Mouse (Mus musculus): Measurements from ENCODE around the gene Chst8. TPM values are rescaled to one million over a fixed set of nuclear protein-coding genes. Genes with fewer than 3 reads are reported as not detected.

The Chst8 gene
- polyA plus RNA-seq, 1 experiment: 5.3 TPM

DNA sequence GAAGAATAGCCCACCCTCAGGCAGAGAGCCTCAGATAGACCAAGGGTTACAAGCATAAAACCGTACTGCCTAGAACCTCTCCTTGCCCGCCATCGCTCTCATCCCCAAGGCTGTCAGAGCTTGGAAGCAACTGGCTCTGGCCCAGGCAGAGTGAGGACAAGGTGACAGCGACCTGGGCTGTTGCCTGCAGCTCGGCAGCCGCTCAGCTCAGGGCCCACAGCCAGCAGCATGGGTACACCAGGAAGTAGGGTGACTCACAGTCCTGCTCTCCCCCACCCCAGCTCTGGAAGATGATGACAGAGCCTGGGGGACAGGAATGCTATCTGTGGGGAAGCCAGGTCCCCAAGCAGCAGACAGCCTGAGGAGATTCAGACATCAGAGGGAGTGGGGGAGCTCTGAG lies 6.2 kb downstream of the Chst8 start:
- WGBS: 58% methylated on average over 6 of the region's 6 CpGs
- no peak for DNase-seq
- no peak overlapping the region for H3K4me3 ChIP-seq (replicated peaks; ENCODE audit: extremely low read depth, low read depth, low read length)
- TF ChIP-seq CTCF (IDR thresholded peaks at IDR 0.05; ENCODE audit: insufficient read depth, low read length) (no peak), POLR2A (IDR thresholded peaks at IDR 0.05; ENCODE audit: borderline replicate concordance, extremely low read depth, low read depth, low read length) (no peak)
- H3K4me1 ChIP-seq (ENCODE audit: control insufficient read depth, insufficient read depth, low read length): no peaks in the 10 kb centered on the region

DNA sequence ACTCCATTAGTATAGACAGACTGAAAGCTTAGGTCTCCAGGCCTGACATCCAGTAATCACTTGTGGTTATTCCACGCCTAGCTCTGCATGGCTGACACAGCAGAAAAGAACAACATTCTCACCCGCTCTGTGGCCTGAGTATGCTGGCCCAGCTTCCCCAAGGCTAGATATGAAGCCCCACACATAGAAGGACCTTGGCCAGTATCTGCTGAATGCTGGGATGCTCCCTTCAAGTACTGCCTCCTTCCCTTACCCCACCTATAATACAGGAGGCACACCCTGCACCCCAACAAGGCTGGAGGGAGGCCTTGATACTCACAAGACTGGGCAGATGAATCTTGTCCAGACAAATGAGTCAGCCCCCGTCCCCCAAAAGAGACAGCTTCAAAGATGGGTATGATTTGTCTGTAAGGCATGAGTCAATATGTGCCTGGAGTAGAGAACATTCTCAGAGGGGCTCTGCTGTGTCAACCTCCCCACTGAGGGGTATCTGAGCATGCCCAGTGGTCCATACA lies 6.8 kb downstream of the Chst8 start:
- WGBS: 80% methylated on average over 3 of the region's 3 CpGs
- Histone ChIP-seq H3K4me1 (ENCODE audit: control insufficient read depth, insufficient read depth, low read length) (no peaks in the 10 kb centered on the region), H3K4me3 (replicated peaks; ENCODE audit: extremely low read depth, low read depth, low read length) (no peak overlapping the region)
- TF ChIP-seq CTCF (IDR thresholded peaks at IDR 0.05; ENCODE audit: insufficient read depth, low read length) (no peak), POLR2A (IDR thresholded peaks at IDR 0.05; ENCODE audit: borderline replicate concordance, extremely low read depth, low read depth, low read length) (no peak)
- DNase-seq: no peak

DNA sequence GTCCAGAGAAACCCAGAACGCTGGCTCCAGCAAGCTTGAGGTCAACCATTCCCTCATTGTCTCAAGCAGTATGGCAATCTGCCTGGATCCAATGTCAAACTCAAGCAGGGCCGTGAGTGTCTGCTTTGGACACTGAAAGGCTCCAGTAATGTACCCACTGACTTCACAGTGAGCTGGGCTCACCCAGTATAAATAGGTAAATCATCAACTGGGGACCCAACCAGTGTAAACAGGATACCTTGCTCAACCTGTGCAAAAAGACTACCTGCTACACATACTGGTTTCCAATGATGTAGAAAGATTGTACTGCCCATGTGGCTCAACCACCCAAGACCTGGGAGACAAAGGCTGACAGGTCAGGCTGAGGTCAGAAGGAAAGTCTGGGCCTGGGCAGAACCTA lies 7.5 kb downstream of the Chst8 start:
- 71% methylated on average over 2 of the region's 2 CpGs for WGBS
- no peak for DNase-seq
- H3K4me3 ChIP-seq (replicated peaks; ENCODE audit: extremely low read depth, low read depth, low read length): no peak overlapping the region
- TF ChIP-seq POLR2A (IDR thresholded peaks at IDR 0.05; ENCODE audit: borderline replicate concordance, extremely low read depth, low read depth, low read length) (no peak), CTCF (IDR thresholded peaks at IDR 0.05; ENCODE audit: insufficient read depth, low read length) (no peak)
- H3K4me1 ChIP-seq (ENCODE audit: control insufficient read depth, insufficient read depth, low read length): no peaks in the 10 kb centered on the region

DNA sequence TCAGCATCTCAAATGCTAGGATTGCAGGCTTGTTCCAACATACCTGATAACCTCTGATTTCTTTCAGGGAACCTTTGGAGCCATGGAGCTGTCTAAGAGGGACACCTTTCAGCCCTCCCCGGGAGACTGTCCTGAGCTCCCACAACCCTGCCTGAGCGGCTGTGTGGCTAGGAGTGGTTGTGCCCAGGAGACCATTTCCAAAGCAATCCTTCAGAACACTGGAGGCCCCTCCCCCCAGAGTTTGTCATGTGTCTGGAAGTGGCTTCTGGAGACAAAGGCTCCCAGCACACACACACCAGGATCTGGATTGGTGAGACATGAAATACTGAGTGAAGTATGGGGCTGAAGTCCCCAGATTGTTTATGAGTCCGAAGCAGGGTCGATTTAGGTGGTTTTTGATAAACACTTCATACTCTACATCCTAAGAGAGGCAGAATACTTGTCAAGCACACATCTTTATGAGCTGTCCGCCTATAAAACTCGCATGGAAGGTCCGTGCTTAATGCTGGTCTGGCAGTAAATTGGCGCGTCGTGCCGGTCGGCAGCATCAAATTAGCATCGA lies 12.5 kb downstream of the Chst8 start:
- DNase-seq: no peak
- Histone ChIP-seq H3K4me1 (ENCODE audit: control insufficient read depth, insufficient read depth, low read length) (no peaks in the 10 kb centered on the region), H3K4me3 (replicated peaks; ENCODE audit: extremely low read depth, low read depth, low read length) (no peak overlapping the region)
- 53% methylated on average over 13 of the region's 13 CpGs for WGBS
- TF ChIP-seq CTCF (IDR thresholded peaks at IDR 0.05; ENCODE audit: insufficient read depth, low read length) (no peak), POLR2A (IDR thresholded peaks at IDR 0.05; ENCODE audit: borderline replicate concordance, extremely low read depth, low read depth, low read length) (no peak)

DNA sequence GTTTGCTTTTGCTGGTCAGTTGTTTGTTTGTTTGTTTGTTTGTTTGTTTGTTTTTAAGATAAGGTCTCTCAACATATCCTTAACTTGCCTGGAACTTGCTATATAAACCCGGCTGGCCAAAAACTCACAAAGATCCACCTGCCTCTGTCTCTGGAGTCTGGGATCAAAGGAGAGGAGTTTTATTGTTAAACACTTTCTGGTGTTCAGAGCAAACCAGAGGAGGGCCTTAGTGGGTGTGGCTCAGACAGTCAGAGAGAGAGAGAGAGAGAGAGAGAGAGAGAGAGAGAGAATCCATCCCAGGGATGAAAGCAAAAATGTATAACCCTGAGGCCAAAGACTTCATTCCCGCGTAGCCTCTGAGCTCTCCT lies 13.1 kb downstream of the Chst8 start:
- no peaks in the 10 kb centered on the region for H3K4me1 ChIP-seq (ENCODE audit: control insufficient read depth, insufficient read depth, low read length)
- no peak for TF ChIP-seq POLR2A (IDR thresholded peaks at IDR 0.05; ENCODE audit: borderline replicate concordance, extremely low read depth, low read depth, low read length)
- no peak for TF ChIP-seq CTCF (IDR thresholded peaks at IDR 0.05; ENCODE audit: insufficient read depth, low read length)
- no peak for DNase-seq
- no peak overlapping the region for H3K4me3 ChIP-seq (replicated peaks; ENCODE audit: extremely low read depth, low read depth, low read length)
- 29% methylated on average over 3 of the region's 3 CpGs for WGBS

DNA sequence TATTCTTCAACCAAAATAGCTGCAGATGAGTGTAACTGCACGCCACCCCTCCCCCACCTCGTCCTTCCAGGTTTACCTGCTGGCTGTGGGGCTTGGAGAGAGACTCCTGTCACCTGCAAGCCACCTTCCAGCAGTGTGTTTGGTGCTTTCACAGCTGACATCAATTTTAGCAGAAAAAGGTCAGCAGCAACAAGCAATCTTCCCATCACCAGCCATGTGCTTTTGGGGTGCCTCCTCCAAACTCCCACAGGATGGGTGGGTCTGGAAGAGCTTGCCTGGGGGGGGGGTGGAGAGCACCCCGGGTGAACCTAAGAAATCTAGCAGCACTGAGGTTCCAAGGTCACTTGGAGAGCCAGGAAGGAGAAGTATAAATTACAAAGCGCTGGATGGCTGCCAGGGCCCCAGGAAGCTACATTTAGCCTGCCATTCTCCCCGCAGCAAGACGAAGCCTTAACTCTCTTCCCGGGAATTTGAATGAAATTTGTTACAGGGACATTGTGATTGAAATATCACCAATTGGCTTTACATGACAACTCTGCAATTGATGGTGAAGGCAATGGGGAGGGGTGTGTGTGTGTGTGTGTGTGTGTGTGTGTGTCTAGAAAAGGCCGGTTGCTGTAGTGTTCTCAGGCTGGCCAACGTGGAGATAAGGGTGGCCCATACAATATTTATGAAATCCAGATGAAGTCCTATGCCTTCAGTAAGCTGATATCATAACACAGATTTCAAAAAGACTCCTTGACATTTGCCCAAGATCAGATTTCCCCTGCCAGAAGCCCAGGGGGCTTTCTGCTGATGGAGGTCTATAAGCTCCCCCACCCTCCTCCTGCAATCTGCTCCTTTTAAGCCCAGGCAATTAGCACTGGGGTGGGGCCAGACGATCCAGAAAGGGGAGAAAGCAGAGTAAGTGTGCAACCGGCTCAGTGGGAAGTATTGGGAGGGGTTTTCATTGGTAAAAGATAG lies 13.8 kb downstream of the Chst8 start:
- TF ChIP-seq CTCF (IDR thresholded peaks at IDR 0.05; ENCODE audit: insufficient read depth, low read length): no peak
- no peak for TF ChIP-seq POLR2A (IDR thresholded peaks at IDR 0.05; ENCODE audit: borderline replicate concordance, extremely low read depth, low read depth, low read length)
- Histone ChIP-seq H3K4me1 (ENCODE audit: control insufficient read depth, insufficient read depth, low read length) (no peaks in the 10 kb centered on the region), H3K4me3 (replicated peaks; ENCODE audit: extremely low read depth, low read depth, low read length) (no peak overlapping the region)
- WGBS: 6% methylated on average over 11 of the region's 11 CpGs
- no peak for DNase-seq

- no peak for TF ChIP-seq POLR2A (IDR thresholded peaks at IDR 0.05; ENCODE audit: borderline replicate concordance, extremely low read depth, low read depth, low read length)
- no peak for TF ChIP-seq CTCF (IDR thresholded peaks at IDR 0.05; ENCODE audit: insufficient read depth, low read length)
- DNase-seq: no peak
- WGBS: 9% methylated on average over 12 of the region's 12 CpGs
- Histone ChIP-seq H3K4me3 (replicated peaks; ENCODE audit: extremely low read depth, low read depth, low read length) (no peak overlapping the region), H3K4me1 (ENCODE audit: control insufficient read depth, insufficient read depth, low read length) (no peaks in the 10 kb centered on the region)
Measured at GRCm38 (mm10) chr7:34798039-34798438, 14.5 kb downstream of the Chst8 start.

- Histone ChIP-seq H3K4me1 (ENCODE audit: control insufficient read depth, insufficient read depth, low read length) (no peaks in the 10 kb centered on the region), H3K4me3 (replicated peaks; ENCODE audit: extremely low read depth, low read depth, low read length) (no peak overlapping the region)
- WGBS: 76% methylated on average over 7 of the region's 7 CpGs
- DNase-seq: no peak
- TF ChIP-seq POLR2A (IDR thresholded peaks at IDR 0.05; ENCODE audit: borderline replicate concordance, extremely low read depth, low read depth, low read length) (no peak), CTCF (IDR thresholded peaks at IDR 0.05; ENCODE audit: insufficient read depth, low read length) (no peak)
Measured at GRCm38 (mm10) chr7:34790459-34790858, 22.1 kb downstream of the Chst8 start.

- no peak for DNase-seq
- no peak for TF ChIP-seq POLR2A (IDR thresholded peaks at IDR 0.05; ENCODE audit: borderline replicate concordance, extremely low read depth, low read depth, low read length)
- no peak for TF ChIP-seq CTCF (IDR thresholded peaks at IDR 0.05; ENCODE audit: insufficient read depth, low read length)
- no peaks in the 10 kb centered on the region for H3K4me1 ChIP-seq (ENCODE audit: control insufficient read depth, insufficient read depth, low read length)
- H3K4me3 ChIP-seq (replicated peaks; ENCODE audit: extremely low read depth, low read depth, low read length): no peak overlapping the region
Measured at GRCm38 (mm10) chr7:34787171-34787570, 25.3 kb downstream of the Chst8 start.

GRCm38 (mm10) chr7:34785052-34785451 lies 27.5 kb downstream of the Chst8 start:
- Histone ChIP-seq H3K4me1 (ENCODE audit: control insufficient read depth, insufficient read depth, low read length) (no peaks in the 10 kb centered on the region), H3K4me3 (replicated peaks; ENCODE audit: extremely low read depth, low read depth, low read length) (no peak overlapping the region)
- WGBS: 53% methylated on average over 6 of the region's 6 CpGs
- no peak for DNase-seq
- TF ChIP-seq POLR2A (IDR thresholded peaks at IDR 0.05; ENCODE audit: borderline replicate concordance, extremely low read depth, low read depth, low read length) (no peak), CTCF (IDR thresholded peaks at IDR 0.05; ENCODE audit: insufficient read depth, low read length) (no peak)

Measured in lung, adult 2 months (tissue).